Mouse (Mus musculus) C2C12 (cell line): Measurements from ENCODE around the gene Sat1. TPM values are rescaled to one million over a fixed set of nuclear protein-coding genes. Genes with fewer than 3 reads are reported as not detected.

ENCODE experiments used
- H3K27me3 ChIP-seq: one replicate; pipeline ENCODE4 v1.6.1; 2011; ENCODE audit not compliant: control insufficient read depth, insufficient read depth, insufficient read length
- H3K36me3 ChIP-seq: one replicate; pipeline ENCODE4 v1.6.1; 2011; ENCODE audit not compliant: control insufficient read depth, insufficient read depth
- H3K4me3 ChIP-seq: one replicate; pipeline ENCODE4 v1.5.1; 2011; ENCODE audit warnings: mild to moderate bottlenecking, control low read depth; ENCODE audit not compliant: poor library complexity, insufficient read depth, severe bottlenecking
- H3K79me2 ChIP-seq: one replicate; pipeline ENCODE4 v1.6.1; 2011; ENCODE audit not compliant: control insufficient read depth, insufficient read depth
- H3K79me3 ChIP-seq: one replicate; pipeline ENCODE4 v1.6.1; 2011; ENCODE audit warnings: low read depth, control low read depth
- H3ac ChIP-seq: one replicate; pipeline ENCODE3; 2011; ENCODE audit warnings: low read depth; ENCODE audit not compliant: control insufficient read depth, insufficient read length
- CEBPB ChIP-seq: IDR thresholded peaks from one replicate; pipeline ENCODE4 v1.6.1; 2011; ENCODE audit warnings: low read depth, mild to moderate bottlenecking, control low read depth, moderate library complexity
- CTCF ChIP-seq: IDR thresholded peaks from one replicate; pipeline ENCODE4 v1.5.1; 2011; ENCODE audit not compliant: control insufficient read depth, insufficient read depth, insufficient read length
- FOSL1 ChIP-seq: IDR thresholded peaks from one replicate; pipeline ENCODE4 v1.8.0; 2011; ENCODE audit warnings: mild to moderate bottlenecking, low read length; ENCODE audit not compliant: poor library complexity, insufficient read depth, severe bottlenecking
- MAX ChIP-seq: IDR thresholded peaks from one replicate; pipeline ENCODE4 v1.6.1; 2011; ENCODE audit warnings: mild to moderate bottlenecking, control low read depth
- MYOD1 ChIP-seq: IDR thresholded peaks from one replicate; pipeline ENCODE4 v1.6.1; 2011; ENCODE audit warnings: low read depth; ENCODE audit not compliant: control insufficient read depth, insufficient read length
- MYOG ChIP-seq: IDR thresholded peaks from one replicate; pipeline ENCODE4 v1.6.1; 2011; ENCODE audit not compliant: control insufficient read depth, insufficient read length; ENCODE audit errors: extremely low read depth
- USF1 ChIP-seq: IDR thresholded peaks from one replicate; pipeline ENCODE4 v1.6.1; 2011; ENCODE audit warnings: low read depth, mild to moderate bottlenecking, control low read depth, moderate library complexity
- polyA plus RNA-seq: library from polyadenylated mRNA; unstranded; fragments of >200 nt; fragmentation: generic; extraction: Trizol; gene quantifications from one replicate; pipeline ENCODE4 v1.2.1, GENCODE M21; 2012; ENCODE audit warnings: missing spikeins

The Sat1 gene
- polyA plus RNA-seq, 1 experiment = 122 TPM

DNA sequence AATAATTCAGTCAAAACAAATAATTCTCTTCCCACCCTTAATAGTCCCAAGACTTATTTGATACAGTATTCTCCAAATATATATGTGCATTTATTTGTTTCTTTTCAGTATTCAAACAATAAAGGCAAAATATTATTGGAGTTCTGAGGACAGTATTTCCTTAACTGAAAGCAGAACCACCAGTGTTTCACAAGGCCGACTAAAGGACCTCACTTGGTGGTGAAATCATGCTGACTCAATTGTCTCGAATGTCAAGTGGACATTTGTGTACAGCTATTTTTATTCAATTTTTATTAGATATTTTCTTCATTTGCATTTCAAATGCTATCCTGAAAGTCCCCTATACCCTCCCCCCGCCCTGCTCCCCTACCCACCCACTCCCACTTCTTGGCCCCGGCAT, 21.3 kb downstream of the Sat1 start:
- Histone ChIP-seq H3K27me3 (no peaks in the 10 kb centered on the region), H3K79me2 (no peaks in the 10 kb centered on the region), H3ac (no peak overlapping the region), H3K36me3 (no peaks in the 10 kb centered on the region), H3K4me3 (no peak overlapping the region), H3K79me3 (no peaks in the 10 kb centered on the region)
- TF ChIP-seq MYOD1 (no peak), CTCF (no peak), USF1 (no peak), MYOG (no peak), MAX (no peak), FOSL1 (no peak), CEBPB (no peak)

DNA sequence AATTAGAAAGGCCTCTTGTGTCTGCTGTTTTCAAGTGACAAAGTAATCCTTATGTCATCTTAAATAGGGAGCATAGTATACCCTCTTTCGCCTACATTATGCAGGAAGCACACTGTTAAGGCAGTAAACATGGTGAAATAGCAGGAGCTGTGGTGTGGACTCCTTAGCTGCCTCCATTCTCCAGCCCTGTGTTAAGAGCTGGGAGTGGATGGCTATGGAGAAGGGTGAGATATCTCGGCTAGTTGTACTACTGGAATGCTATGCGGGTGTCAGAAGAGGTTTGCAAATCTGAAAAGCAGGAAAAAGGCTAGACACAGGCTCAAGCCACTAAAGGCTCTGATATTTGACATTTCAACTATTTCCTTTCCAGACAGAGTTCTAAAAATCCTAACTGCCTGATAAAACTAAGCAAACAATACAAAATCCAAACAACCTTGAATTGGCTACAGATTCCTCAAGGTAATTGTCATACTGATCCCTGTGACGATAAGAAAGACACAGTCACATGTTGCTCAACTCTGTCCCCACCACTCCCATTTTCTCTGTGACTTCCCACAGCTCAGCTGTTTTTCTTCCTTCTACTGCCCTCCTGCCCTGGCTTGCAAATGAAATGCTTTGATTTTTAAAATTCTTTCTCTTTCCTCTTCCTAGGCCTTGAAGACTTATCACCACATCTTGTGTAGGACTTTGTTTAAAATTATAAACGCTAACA, 22.4 kb downstream of the Sat1 start:
- H3K4me3 ChIP-seq = no peak overlapping the region
- H3K79me2 ChIP-seq = no peaks in the 10 kb centered on the region
- TF ChIP-seq MAX (no peak), MYOG (no peak), USF1 (no peak)
- H3K79me3 ChIP-seq = no peaks in the 10 kb centered on the region
- H3K27me3 ChIP-seq = no peaks in the 10 kb centered on the region
- H3K36me3 ChIP-seq = no peaks in the 10 kb centered on the region
- H3ac ChIP-seq = no peak overlapping the region

DNA sequence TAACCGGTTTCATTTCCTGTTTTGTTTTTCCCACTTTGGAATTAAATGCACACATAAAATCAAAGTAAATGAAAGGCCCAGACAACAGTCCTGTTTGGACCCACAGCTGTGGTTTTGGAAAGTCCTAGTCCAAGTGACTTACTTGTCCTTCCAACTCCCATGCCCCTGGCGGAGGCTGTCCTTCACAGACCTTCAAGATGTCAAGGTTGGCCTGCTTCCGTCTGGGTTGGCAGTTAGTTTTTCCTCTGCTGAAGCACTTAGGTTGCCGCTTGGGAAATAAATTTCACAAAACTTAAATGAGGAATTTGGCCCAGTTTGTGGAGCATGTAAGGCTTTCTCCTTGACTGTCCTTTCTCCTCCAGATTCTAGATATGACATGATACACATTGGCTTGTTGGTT, 24.3 kb downstream of the Sat1 start:
- H3K79me2 ChIP-seq = no peaks in the 10 kb centered on the region
- no peaks in the 10 kb centered on the region for H3K36me3 ChIP-seq
- H3K27me3 ChIP-seq = no peaks in the 10 kb centered on the region
- TF ChIP-seq FOSL1 = no peak
- no peak for TF ChIP-seq USF1
- no peak for TF ChIP-seq CEBPB
- TF ChIP-seq MYOG = no peak
- no peak for TF ChIP-seq MAX
- TF ChIP-seq CTCF = no peak
- TF ChIP-seq MYOD1 = no peak
- no peak overlapping the region for H3K4me3 ChIP-seq
- no peaks in the 10 kb centered on the region for H3K79me3 ChIP-seq
- no peak overlapping the region for H3ac ChIP-seq

DNA sequence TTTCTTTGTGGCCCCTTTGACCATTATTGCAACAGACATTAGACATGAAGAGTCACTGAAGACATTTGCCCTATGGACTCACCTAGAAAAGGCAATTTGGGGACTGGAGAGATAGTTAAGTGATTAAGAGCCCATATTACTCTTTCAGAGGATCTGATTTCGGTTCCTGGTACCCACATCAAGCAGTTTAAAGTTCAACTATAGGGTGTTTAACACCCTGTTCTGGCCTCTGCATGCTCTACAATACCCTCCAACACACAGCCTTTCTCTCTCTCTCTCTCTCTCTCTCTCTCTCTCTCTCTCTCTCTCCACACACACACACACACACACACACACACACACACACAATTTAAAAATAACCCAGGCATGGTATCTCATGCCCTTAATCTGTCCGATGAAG, 38.6 kb downstream of the Sat1 start:
- H3ac ChIP-seq = no peak overlapping the region
- no peaks in the 10 kb centered on the region for H3K79me2 ChIP-seq
- no peaks in the 10 kb centered on the region for H3K79me3 ChIP-seq
- no peak overlapping the region for H3K4me3 ChIP-seq
- TF ChIP-seq MYOD1 (no peak), FOSL1 (no peak), MYOG (no peak), MAX (no peak), CEBPB (no peak), USF1 (no peak), CTCF (no peak)
- H3K36me3 ChIP-seq = no peaks in the 10 kb centered on the region
- H3K27me3 ChIP-seq = no peaks in the 10 kb centered on the region

DNA sequence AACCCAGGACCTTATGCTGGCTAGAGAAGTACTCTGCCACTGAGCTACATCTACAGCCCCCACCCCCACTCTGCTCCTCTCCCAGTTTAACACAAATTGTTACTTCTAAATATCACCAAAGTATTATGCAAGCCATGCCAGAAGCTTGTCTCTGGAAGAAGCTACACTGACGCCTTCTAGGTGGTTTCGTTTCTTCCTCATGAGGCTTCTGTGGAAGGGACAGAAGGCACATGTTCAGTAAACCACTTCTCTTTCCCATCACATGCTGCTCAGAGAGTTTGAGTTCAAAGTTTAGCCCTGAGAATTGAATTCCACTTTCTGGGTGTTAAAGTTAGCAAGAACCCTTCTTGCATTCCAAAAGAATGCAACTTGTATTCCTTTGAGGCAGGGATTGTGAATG, 39.0 kb downstream of the Sat1 start:
- Histone ChIP-seq H3ac (no peak overlapping the region), H3K36me3 (no peaks in the 10 kb centered on the region), H3K79me2 (no peaks in the 10 kb centered on the region), H3K79me3 (no peaks in the 10 kb centered on the region), H3K4me3 (no peak overlapping the region), H3K27me3 (no peaks in the 10 kb centered on the region)
- TF ChIP-seq MAX (no peak), MYOG (no peak), MYOD1 (no peak)

DNA sequence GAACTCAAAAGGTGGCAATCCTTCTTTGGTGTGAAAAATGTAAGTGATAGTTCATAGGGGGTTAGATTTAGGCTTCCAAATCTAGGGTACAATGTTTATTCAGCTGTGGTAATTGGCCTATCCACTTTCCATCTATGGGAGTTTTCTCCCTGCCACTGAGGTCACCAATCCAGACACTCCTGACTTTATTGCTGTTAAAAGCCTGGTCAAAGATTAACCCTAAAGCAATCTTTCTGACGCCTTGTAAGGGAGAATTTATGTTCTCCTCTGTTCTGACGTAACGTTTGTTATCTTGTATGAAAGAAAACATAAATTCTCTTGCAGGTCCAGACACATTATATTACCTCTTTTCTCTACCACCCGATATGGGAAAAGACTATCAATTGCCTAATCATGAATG, 40.7 kb downstream of the Sat1 start:
- TF ChIP-seq MAX = no peak
- TF ChIP-seq CEBPB = no peak
- TF ChIP-seq MYOD1 = no peak
- TF ChIP-seq USF1 = no peak
- TF ChIP-seq FOSL1 = no peak
- TF ChIP-seq MYOG = no peak
- no peak for TF ChIP-seq CTCF
- Histone ChIP-seq H3K36me3 (no peaks in the 10 kb centered on the region), H3K79me2 (no peaks in the 10 kb centered on the region), H3K79me3 (no peaks in the 10 kb centered on the region), H3K4me3 (no peak overlapping the region), H3K27me3 (no peaks in the 10 kb centered on the region), H3ac (no peak overlapping the region)
